Mouse (Mus musculus) stomach, embryonic 16.5 days (tissue): ENCODE results near the gene Olfr1040. TPM values are rescaled to one million over a fixed set of nuclear protein-coding genes. Genes with fewer than 3 reads are reported as not detected.

Experiments
- polyA plus RNA-seq: library from polyadenylated mRNA; unstranded; fragments of >200 nt; fragmentation: Nextera tagmentation; extraction: Ambion mirVana; gene quantifications from 2 replicates; pipeline ENCODE4 v1.2.1, GENCODE M21; 2015

Gene Olfr1040
- polyA plus RNA-seq, 1 experiment from 2014 or later = not detected

Other genes with a start within 250 kb of the Olfr1040 start
- not detected in 2 replicates for gene Olfr1024, start 241.7 kb downstream of the Olfr1040 start, polyA plus RNA-seq
- not detected in 2 replicates for gene Olfr1025-ps1, start 231.5 kb downstream of the Olfr1040 start, polyA plus RNA-seq
- not detected in 2 replicates for gene Olfr1026, start 225.2 kb downstream of the Olfr1040 start, polyA plus RNA-seq
- gene Olfr1028, start 196.3 kb downstream of the Olfr1040 start, polyA plus RNA-seq = not detected in 2 replicates
- gene Olfr1029, start 172.8 kb downstream of the Olfr1040 start, polyA plus RNA-seq = not detected in 2 replicates
- gene Olfr1030, start 167.5 kb downstream of the Olfr1040 start, polyA plus RNA-seq = not detected in 2 replicates
- gene Olfr1031, start 156.4 kb downstream of the Olfr1040 start, polyA plus RNA-seq = not detected in 2 replicates
- gene Olfr1032, start 141.2 kb downstream of the Olfr1040 start, polyA plus RNA-seq = not detected in 2 replicates
- 4.9 and 5.4 TPM in 2 replicates for gene Olfr1033, start 126.1 kb downstream of the Olfr1040 start, polyA plus RNA-seq
- gene Olfr1034, start 100.9 kb downstream of the Olfr1040 start, polyA plus RNA-seq = 0.06 and 0.09 TPM in 2 replicates
- gene Olfr1036, start 72.7 kb downstream of the Olfr1040 start, polyA plus RNA-seq = not detected in 2 replicates
- not detected in 2 replicates for gene Olfr1037, start 59.3 kb downstream of the Olfr1040 start, polyA plus RNA-seq
- gene Olfr1039, start 10.8 kb downstream of the Olfr1040 start, polyA plus RNA-seq = not detected in 2 replicates
- not detected in 2 replicates for gene Olfr1042, start 15.1 kb upstream of the Olfr1040 start, polyA plus RNA-seq
- gene Olfr1043, start 20.8 kb upstream of the Olfr1040 start, polyA plus RNA-seq = not detected in 2 replicates
- gene Olfr1044, start 31.1 kb upstream of the Olfr1040 start, polyA plus RNA-seq = not detected in 2 replicates
- gene Olfr52, start 39.0 kb upstream of the Olfr1040 start, polyA plus RNA-seq = not detected in 2 replicates
- gene Olfr1045, start 56.3 kb upstream of the Olfr1040 start, polyA plus RNA-seq = not detected in 2 replicates
- gene Olfr1046, start 72.6 kb upstream of the Olfr1040 start, polyA plus RNA-seq = not detected in 2 replicates
- gene Olfr1047, start 84.7 kb upstream of the Olfr1040 start, polyA plus RNA-seq = not detected in 2 replicates
- not detected in 2 replicates for gene Olfr1048, start 93.6 kb upstream of the Olfr1040 start, polyA plus RNA-seq
- gene Olfr1049, start 111.6 kb upstream of the Olfr1040 start, polyA plus RNA-seq = not detected in 2 replicates
- not detected in 2 replicates for gene Olfr1051, start 132.4 kb upstream of the Olfr1040 start, polyA plus RNA-seq
- not detected in 2 replicates for gene Olfr1052, start 145.7 kb upstream of the Olfr1040 start, polyA plus RNA-seq
- not detected in 2 replicates for gene Olfr1053, start 168.6 kb upstream of the Olfr1040 start, polyA plus RNA-seq
- gene Olfr1054, start 188.7 kb upstream of the Olfr1040 start, polyA plus RNA-seq = not detected in 2 replicates
- gene Olfr1055, start 203.6 kb upstream of the Olfr1040 start, polyA plus RNA-seq = not detected in 2 replicates
- gene Olfr1056, start 215.7 kb upstream of the Olfr1040 start, polyA plus RNA-seq = not detected in 2 replicates
- not detected in 2 replicates for gene Olfr1057, start 231.7 kb upstream of the Olfr1040 start, polyA plus RNA-seq
- gene Olfr1058, start 241.8 kb upstream of the Olfr1040 start, polyA plus RNA-seq = not detected in 2 replicates